Mouse (Mus musculus) myocyte (in vitro differentiated cells): ENCODE results near the gene Tbl1x. TPM values are rescaled to one million over a fixed set of nuclear protein-coding genes. Genes with fewer than 3 reads are reported as not detected.

ENCODE experiments used
- H3K27me3 ChIP-seq: one replicate; pipeline ENCODE4 v1.6.1; 2011; ENCODE audit not compliant: control insufficient read depth, insufficient read depth, insufficient read length
- H3K36me3 ChIP-seq: one replicate; pipeline ENCODE4 v1.6.1; 2011; ENCODE audit not compliant: control insufficient read depth, insufficient read depth
- H3K4me2 ChIP-seq: one replicate; pipeline ENCODE4 v1.6.1; 2011; ENCODE audit warnings: low read depth, control low read depth
- H3K4me3 ChIP-seq: one replicate; pipeline ENCODE4 v1.5.1; 2011; ENCODE audit warnings: mild to moderate bottlenecking, control low read depth, moderate library complexity
- H3K79me2 ChIP-seq: one replicate; pipeline ENCODE4 v1.6.1; 2011; ENCODE audit not compliant: control insufficient read depth, insufficient read depth
- H3ac ChIP-seq: one replicate; pipeline ENCODE4 v1.6.1; 2011; ENCODE audit not compliant: control insufficient read depth, insufficient read length
- CEBPB ChIP-seq: IDR thresholded peaks from 2 replicates; pipeline ENCODE4 v1.6.1; 2011; ENCODE audit warnings: mild to moderate bottlenecking, moderate library complexity; ENCODE audit not compliant: poor library complexity, insufficient read depth, severe bottlenecking
- E2F4 ChIP-seq: IDR thresholded peaks from one replicate; pipeline ENCODE4 v1.6.1; 2011; ENCODE audit warnings: mild to moderate bottlenecking, control low read depth, moderate library complexity; ENCODE audit not compliant: insufficient read depth
- MAX ChIP-seq: IDR thresholded peaks from one replicate; pipeline ENCODE4 v1.6.1; 2011; ENCODE audit warnings: low read depth, mild to moderate bottlenecking, control low read depth
- MYOD1 ChIP-seq, 3 experiments: IDR thresholded peaks; one replicate each; pipeline ENCODE4 v1.6.1; 2011; ENCODE audit warnings: control low read depth in 2 of 3, low read depth in 2 of 3, mild to moderate bottlenecking in 2 of 3, moderate library complexity in 1 of 3; ENCODE audit not compliant: insufficient read length in 2 of 3, control insufficient read depth in 1 of 3
- MYOG ChIP-seq, 3 experiments: IDR thresholded peaks; one replicate each; pipeline ENCODE4 v1.6.1; 2011; ENCODE audit warnings: control low read depth in 2 of 3, low read depth in 2 of 3, mild to moderate bottlenecking in 2 of 3; ENCODE audit not compliant: insufficient read length in 2 of 3, control insufficient read depth in 1 of 3, insufficient read depth in 1 of 3
- POLR2A ChIP-seq: IDR thresholded peaks from one replicate; pipeline ENCODE4 v1.6.1; 2011; ENCODE audit warnings: low read depth, mild to moderate bottlenecking, control low read depth, moderate library complexity; ENCODE audit not compliant: insufficient read length
- POLR2AphosphoS2 ChIP-seq: IDR thresholded peaks from one replicate; pipeline ENCODE4 v1.6.1; 2011; ENCODE audit warnings: low read depth, control low read depth; ENCODE audit not compliant: insufficient read length
- REST ChIP-seq: IDR thresholded peaks from one replicate; pipeline ENCODE4 v1.6.1; 2011; ENCODE audit warnings: mild to moderate bottlenecking, control low read depth, moderate library complexity; ENCODE audit not compliant: insufficient read depth, insufficient read length
- SRF ChIP-seq: IDR thresholded peaks from one replicate; pipeline ENCODE4 v1.6.1; 2011; ENCODE audit warnings: low read depth; ENCODE audit not compliant: control insufficient read depth, insufficient read length
- TCF12 ChIP-seq: IDR thresholded peaks from one replicate; pipeline ENCODE4 v1.6.1; 2011; ENCODE audit warnings: mild to moderate bottlenecking, control low read depth; ENCODE audit not compliant: poor library complexity, insufficient read depth, severe bottlenecking
- TCF3 ChIP-seq: IDR thresholded peaks from one replicate; pipeline ENCODE4 v1.6.1; 2011; ENCODE audit warnings: low read depth, control low read depth; ENCODE audit not compliant: insufficient read length
- USF1 ChIP-seq: IDR thresholded peaks from one replicate; pipeline ENCODE4 v1.6.1; 2011; ENCODE audit warnings: low read depth, mild to moderate bottlenecking, control low read depth, moderate library complexity
- polyA plus RNA-seq: library from polyadenylated mRNA; unstranded; fragments of >200 nt; fragmentation: generic; extraction: Trizol; gene quantifications from one replicate; pipeline ENCODE4 v1.2.1, GENCODE M21; 2012; ENCODE audit warnings: missing spikeins

Gene Tbl1x
- polyA plus RNA-seq, 1 experiment: 31.6 TPM

DNA sequence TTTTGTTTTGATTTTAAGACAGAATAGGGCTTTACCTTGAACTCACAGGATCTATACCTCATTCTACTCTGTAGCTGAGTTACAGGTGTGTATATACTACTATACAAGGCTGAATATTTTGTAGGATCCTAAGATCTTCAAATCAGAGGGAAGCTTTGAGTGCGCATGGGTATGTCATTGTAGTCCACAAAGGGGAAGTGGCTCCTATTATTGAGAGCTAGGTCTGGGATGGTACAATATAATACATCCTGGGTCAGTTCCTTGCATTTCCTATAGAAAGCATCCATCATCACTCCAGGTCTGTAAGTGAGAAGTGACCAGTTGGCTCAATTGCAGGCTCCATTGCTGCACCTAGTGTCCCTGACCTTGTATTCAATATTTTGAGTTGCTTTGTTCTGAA, 102.2 kb downstream of the Tbl1x start:
- no peak for TF ChIP-seq POLR2A
- no peak for TF ChIP-seq USF1
- TF ChIP-seq SRF: no peak
- no peak for TF ChIP-seq MAX
- TF ChIP-seq MYOG (IDR thresholded peaks at IDR 0.05; ENCODE audit: control insufficient read depth in 1 of 3, insufficient read depth in 1 of 3, insufficient read length in 2 of 3, low read depth in 2 of 3): no peak
- no peak for TF ChIP-seq POLR2AphosphoS2
- no peak for TF ChIP-seq E2F4
- no peak for TF ChIP-seq REST
- no peak for TF ChIP-seq CEBPB
- Histone ChIP-seq H3K4me2 (no peak overlapping the region), H3K36me3 (no peaks in the 10 kb centered on the region), H3K27me3 (no peaks in the 10 kb centered on the region), H3K79me2 (peaks cover 86% of the 10 kb centered on the region), H3K4me3 (no peak overlapping the region), H3ac (no peak overlapping the region)

DNA sequence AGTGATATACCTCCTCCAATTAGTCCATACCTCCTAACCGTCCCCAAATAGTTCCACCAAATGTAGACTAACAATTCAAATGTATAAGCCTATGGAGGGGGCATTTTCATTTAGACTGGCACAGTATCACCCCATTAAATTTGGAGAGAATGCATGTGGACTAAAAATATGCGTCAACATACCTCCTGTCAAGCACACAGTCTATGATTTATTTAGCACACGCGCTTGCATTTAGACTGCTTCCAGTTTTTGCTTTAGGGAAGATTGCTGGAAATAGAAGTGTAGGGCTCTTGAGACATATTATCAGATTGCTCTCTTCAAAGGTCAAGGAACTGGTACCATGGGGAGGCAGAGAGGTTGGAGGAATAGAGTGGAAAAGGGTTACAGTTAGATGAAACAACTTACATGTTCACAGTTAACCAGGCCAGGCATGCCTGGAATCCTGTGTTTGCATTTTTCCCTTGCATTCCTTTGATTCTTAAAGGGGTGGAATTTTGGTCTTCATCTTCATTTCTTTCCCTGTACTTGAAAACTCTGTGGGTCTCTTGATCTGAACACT, 105.0 kb downstream of the Tbl1x start:
- H3K4me3 ChIP-seq: no peak overlapping the region
- H3K36me3 ChIP-seq: no peaks in the 10 kb centered on the region
- H3K79me2 ChIP-seq: peaks cover 87% of the 10 kb centered on the region
- no peak overlapping the region for H3ac ChIP-seq
- peak overlapping the region; percentile 3 for H3K4me2 ChIP-seq
- TF ChIP-seq MYOG (IDR thresholded peaks at IDR 0.05; ENCODE audit: control insufficient read depth in 1 of 3, insufficient read depth in 1 of 3, insufficient read length in 2 of 3, low read depth in 2 of 3) (no peak), POLR2AphosphoS2 (no peak), TCF12 (no peak), CEBPB (no peak)
- no peaks in the 10 kb centered on the region for H3K27me3 ChIP-seq

DNA sequence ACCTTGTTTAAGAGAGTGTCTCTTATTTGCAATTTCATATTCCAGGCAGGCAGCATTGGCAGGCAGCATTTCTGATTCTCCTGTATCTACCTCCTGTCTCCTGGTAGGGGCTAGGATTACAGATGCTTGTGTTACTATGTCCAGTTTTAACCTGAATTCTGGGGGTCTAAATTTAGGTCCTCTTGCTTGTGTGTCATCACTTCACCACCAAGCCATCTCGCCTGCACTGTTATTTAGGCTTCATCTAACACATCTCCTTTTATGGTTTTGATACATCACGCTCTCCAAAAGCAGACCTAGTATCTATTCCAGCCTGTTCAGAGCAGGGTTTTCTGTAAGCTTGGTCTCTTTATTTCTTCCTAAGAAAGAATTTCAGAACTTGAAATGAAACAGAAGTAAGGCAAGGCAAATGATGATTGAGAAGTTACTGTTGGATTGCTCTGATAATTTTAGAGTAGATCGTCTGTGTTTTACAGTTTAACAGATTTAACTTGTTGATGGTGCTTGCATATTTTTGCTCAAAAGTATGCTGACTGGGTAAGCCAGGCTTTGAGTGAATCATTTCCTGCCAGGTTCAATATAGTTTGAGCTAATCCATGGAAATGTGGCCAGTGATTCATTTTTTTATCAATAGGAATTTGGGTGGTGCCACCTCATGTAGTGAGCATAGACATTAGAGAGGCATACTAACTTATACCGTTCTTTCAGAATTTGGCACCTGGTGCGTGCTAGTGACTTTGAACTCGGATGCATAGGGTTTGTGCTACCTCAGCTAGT, 106.7 kb downstream of the Tbl1x start:
- H3K36me3 ChIP-seq: no peaks in the 10 kb centered on the region
- H3K79me2 ChIP-seq: peaks cover 87% of the 10 kb centered on the region
- peak overlapping the region; percentile 71 for H3K4me2 ChIP-seq
- no peaks in the 10 kb centered on the region for H3K27me3 ChIP-seq
- H3ac ChIP-seq: no peak overlapping the region
- TF ChIP-seq MYOD1 (IDR thresholded peaks at IDR 0.05; ENCODE audit: control insufficient read depth in 1 of 3, insufficient read length in 2 of 3, low read depth in 2 of 3) (no peak), POLR2AphosphoS2 (no peak), TCF3 (no peak), POLR2A (no peak), MAX (no peak), SRF (no peak), MYOG (IDR thresholded peaks at IDR 0.05; ENCODE audit: control insufficient read depth in 1 of 3, insufficient read depth in 1 of 3, insufficient read length in 2 of 3, low read depth in 2 of 3) (no peak), REST (no peak)
- no peak overlapping the region for H3K4me3 ChIP-seq

DNA sequence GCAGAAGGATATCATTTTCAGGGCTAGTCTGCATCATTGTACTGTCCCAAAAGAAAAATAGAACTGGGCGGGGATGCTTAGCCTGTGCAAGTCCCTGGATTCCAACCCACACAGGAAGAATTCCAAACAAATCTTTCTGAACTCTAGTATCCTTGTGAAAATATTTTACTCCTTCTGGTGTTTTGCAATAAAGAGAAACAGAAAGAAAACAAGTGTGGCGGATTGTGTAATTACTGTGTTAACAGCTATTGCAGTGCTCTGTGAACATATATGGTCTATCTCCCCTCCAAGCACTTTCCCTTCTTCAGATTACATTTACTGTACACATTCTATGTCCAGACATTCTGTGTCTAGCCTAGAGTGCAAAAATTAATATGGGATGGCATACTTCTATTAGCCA, 119.6 kb downstream of the Tbl1x start:
- peaks cover 69% of the 10 kb centered on the region for H3K79me2 ChIP-seq
- H3ac ChIP-seq: no peak overlapping the region
- no peak overlapping the region for H3K4me3 ChIP-seq
- no peaks in the 10 kb centered on the region for H3K36me3 ChIP-seq
- no peaks in the 10 kb centered on the region for H3K27me3 ChIP-seq
- no peak overlapping the region for H3K4me2 ChIP-seq
- TF ChIP-seq REST: no peak
- TF ChIP-seq MYOD1 (IDR thresholded peaks at IDR 0.05; ENCODE audit: control insufficient read depth in 1 of 3, insufficient read length in 2 of 3, low read depth in 2 of 3): no peak
- TF ChIP-seq MAX: no peak
- TF ChIP-seq CEBPB: no peak
- no peak for TF ChIP-seq POLR2A
- no peak for TF ChIP-seq SRF
- TF ChIP-seq MYOG (IDR thresholded peaks at IDR 0.05; ENCODE audit: control insufficient read depth in 1 of 3, insufficient read depth in 1 of 3, insufficient read length in 2 of 3, low read depth in 2 of 3): no peak
- TF ChIP-seq TCF12: no peak
- no peak for TF ChIP-seq E2F4
- TF ChIP-seq TCF3: no peak

DNA sequence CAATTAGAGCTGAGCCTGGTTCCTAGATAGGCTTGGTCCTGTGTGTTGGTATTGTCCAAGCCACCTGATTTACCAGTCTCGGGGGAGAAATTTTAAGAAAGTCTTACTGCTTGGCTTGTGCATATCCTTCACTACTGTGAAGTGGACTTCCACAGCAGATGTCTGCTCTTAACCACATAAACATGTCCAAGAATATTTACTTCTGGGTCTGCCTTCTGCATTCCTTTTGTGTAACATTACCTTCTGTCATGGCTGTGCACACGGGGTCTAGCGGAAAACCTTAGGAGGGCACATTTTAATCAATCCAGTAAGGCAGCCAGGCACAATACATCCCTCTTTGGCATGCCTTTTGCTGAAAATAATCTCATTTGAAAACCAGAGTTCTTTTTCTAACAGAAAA, 125.7 kb downstream of the Tbl1x start:
- no peaks in the 10 kb centered on the region for H3K27me3 ChIP-seq
- no peaks in the 10 kb centered on the region for H3K36me3 ChIP-seq
- no peak overlapping the region for H3K4me2 ChIP-seq
- H3ac ChIP-seq: no peak overlapping the region
- peaks cover 29% of the 10 kb centered on the region for H3K79me2 ChIP-seq
- H3K4me3 ChIP-seq: no peak overlapping the region
- no peak for TF ChIP-seq REST
- no peak for TF ChIP-seq MYOD1 (IDR thresholded peaks at IDR 0.05; ENCODE audit: control insufficient read depth in 1 of 3, insufficient read length in 2 of 3, low read depth in 2 of 3)
- no peak for TF ChIP-seq MAX
- no peak for TF ChIP-seq USF1
- no peak for TF ChIP-seq POLR2AphosphoS2
- no peak for TF ChIP-seq CEBPB
- no peak for TF ChIP-seq E2F4
- TF ChIP-seq TCF12: no peak
- TF ChIP-seq SRF: no peak
- TF ChIP-seq POLR2A: no peak
- no peak for TF ChIP-seq MYOG (IDR thresholded peaks at IDR 0.05; ENCODE audit: control insufficient read depth in 1 of 3, insufficient read depth in 1 of 3, insufficient read length in 2 of 3, low read depth in 2 of 3)
- no peak for TF ChIP-seq TCF3
